Mouse (Mus musculus) mammary gland, adult 2 months (tissue): ENCODE results near the gene Cmya5. TPM values are rescaled to one million over a fixed set of nuclear protein-coding genes. Genes with fewer than 3 reads are reported as not detected.

Experiments used
- polyA plus RNA-seq: library from polyadenylated mRNA; depleted of rRNA; stranded (reverse); fragments of >200 nt; gene quantifications from 2 replicates; pipeline ENCODE4 v1.2.3, GENCODE M21; 2012; ENCODE audit warnings: low replicate concordance; rRNA removed

The Cmya5 gene
- 0.11 and 17.6 TPM in 2 replicates for polyA plus RNA-seq

GRCm38 (mm10) chr13:93144336-93145167 is at the start of gene Cmya5:
Gene Cmya5, minus strand, starts transcription at chr13:93144724.

GRCm38 (mm10) chr13:93191831-93192645 is 47.5 kb upstream of the Cmya5 start, which contains the start of gene Tent2:
Gene Tent2, minus strand, starts transcription at chr13:93192385.

Other genes starting within 250 kb of the Cmya5 start
- gene Tent2, start 47.7 kb upstream of the Cmya5 start, polyA plus RNA-seq, result 15.2 and 23.2 TPM in 2 replicates
- gene Homer1, start 154.9 kb upstream of the Cmya5 start, polyA plus RNA-seq, result 3.3 TPM in 2 replicates